Mouse (Mus musculus) embryonic facial prominence, embryonic 11.5 days (tissue): ENCODE results near the gene B3galt2. TPM values are rescaled to one million over a fixed set of nuclear protein-coding genes. Genes with fewer than 3 reads are reported as not detected.
"Not testable (repeated sequence)": the region's sequence is repeated elsewhere in the genome, so short reads cannot be mapped to it uniquely, and the experiment has no call there.

Experiments
- ATAC-seq: fragments of 200-750 bp; cut with Nextera tagmentation; replicated peaks from 2 replicates; pipeline ENCODE4 v1.8.0; 2017; ENCODE audit warnings: low read depth; ENCODE audit not compliant: insufficient number of reproducible peaks, low FRiP score, low TSS enrichment
- DNase-seq: peaks from one replicate; pipeline ENCODE4 v3.0.0-alpha.2; 2015; ENCODE audit warnings: low spot score
- H3K27ac ChIP-seq: fragments of 300-500 bp; sonication (generic); replicated peaks from 2 replicates; pipeline ENCODE4 v1.5.1; 2014; ENCODE audit warnings: mild to moderate bottlenecking, low read depth, low read length, control low read depth
- H3K27me3 ChIP-seq: fragments of 300-500 bp; sonication (generic); 2 replicates; pipeline ENCODE4 v1.6.1; 2014; ENCODE audit warnings: mild to moderate bottlenecking, low read length, moderate library complexity, mixed read lengths; ENCODE audit not compliant: control insufficient read depth, insufficient read depth
- H3K36me3 ChIP-seq: fragments of 300-500 bp; sonication (generic); replicated peaks from 2 replicates; pipeline ENCODE4 v1.6.1; 2014; ENCODE audit warnings: low read depth, mild to moderate bottlenecking, low read length, moderate library complexity, mixed read lengths; ENCODE audit not compliant: control insufficient read depth, insufficient read depth
- H3K4me1 ChIP-seq: fragments of 300-500 bp; sonication (generic); 2 replicates; pipeline ENCODE4 v1.6.1; 2014; ENCODE audit warnings: low read length, mixed read lengths; ENCODE audit not compliant: control insufficient read depth, insufficient read depth
- H3K4me2 ChIP-seq: fragments of 300-500 bp; sonication (generic); 2 replicates; pipeline ENCODE4 v1.6.1; 2014; ENCODE audit warnings: low read depth, mild to moderate bottlenecking, control low read depth, low read length, moderate library complexity
- H3K4me3 ChIP-seq: fragments of 300-500 bp; sonication (generic); 2 replicates; pipeline ENCODE4 v1.5.1; 2014; ENCODE audit warnings: low read depth, low read length, control low read depth
- H3K9ac ChIP-seq: fragments of 300-500 bp; sonication (generic); replicated peaks from 2 replicates; pipeline ENCODE4 v1.6.1; 2014; ENCODE audit warnings: mild to moderate bottlenecking, control low read depth, low read length
- H3K9me3 ChIP-seq: fragments of 300-500 bp; sonication (generic); replicated peaks from 2 replicates; pipeline ENCODE4 v1.6.1; 2016; ENCODE audit warnings: mild to moderate bottlenecking, low read length, inconsistent platforms, mixed read lengths; ENCODE audit not compliant: control insufficient read depth
- WGBS: fragments of 180-500 bp; shearing (Covaris S2); extraction: QIAGEN DNeasy Blood & Tissue Kit; methylation state at CpG from one replicate; pipeline ENCODE4 v1.1.7; 2014; 5-methylcytosine and 5-hydroxymethylcytosine counted together
- polyA plus RNA-seq: library from polyadenylated mRNA; unstranded; fragments of >200 nt; fragmentation: Nextera tagmentation; extraction: Ambion mirVana; gene quantifications from 2 replicates; pipeline ENCODE4 v1.2.1, GENCODE M21; 2014

B3galt2 gene
- polyA plus RNA-seq, 1 experiment from 2014 or later = 0.35 TPM

DNA sequence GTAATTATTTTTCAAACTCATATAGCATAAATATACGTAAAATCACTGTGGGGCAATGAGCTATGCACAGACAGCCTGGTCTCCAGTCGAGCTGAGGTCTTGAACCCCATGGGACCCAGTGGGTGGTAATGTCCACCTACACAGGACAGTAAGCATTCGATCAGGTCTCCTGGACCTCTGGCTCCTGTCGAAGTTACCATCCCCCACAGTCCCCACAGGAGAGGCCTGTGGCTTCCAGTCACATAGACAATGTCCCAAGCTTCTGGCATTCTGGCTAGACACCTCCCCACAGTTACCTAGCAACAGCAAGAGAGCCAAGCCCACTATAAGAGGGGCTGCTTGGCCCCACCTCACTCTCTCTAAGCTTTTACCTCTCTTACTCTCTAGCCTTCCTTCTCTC lies 24.3 kb downstream of the B3galt2 start:
- not testable (repeated sequence) for H3K4me3 ChIP-seq, H3K9ac ChIP-seq, H3K4me2 ChIP-seq, DNase-seq, H3K4me1 ChIP-seq, H3K27me3 ChIP-seq, H3K27ac ChIP-seq, H3K36me3 ChIP-seq, H3K9me3 ChIP-seq, ATAC-seq
- 88% methylated on average over 4 of the region's 4 CpGs for WGBS

- no peak overlapping the region for H3K9ac ChIP-seq
- no peaks in the 10 kb centered on the region for H3K27me3 ChIP-seq
- DNase-seq (peak; percentile 6), ATAC-seq (no peak)
- 94% methylated on average over 4 of the region's 4 CpGs for WGBS
- no peaks in the 10 kb centered on the region for H3K4me1 ChIP-seq
- no peaks in the 10 kb centered on the region for H3K9me3 ChIP-seq
- no peak overlapping the region for H3K4me3 ChIP-seq
- H3K4me2 ChIP-seq = no peak overlapping the region
- no peak overlapping the region for H3K27ac ChIP-seq
- no peaks in the 10 kb centered on the region; the same call in 1 of the 2 replicates for H3K36me3 ChIP-seq
These were observed 35.4 kb downstream of the B3galt2 start for GRCm38 (mm10) chr1:143675734-143676361.

DNA sequence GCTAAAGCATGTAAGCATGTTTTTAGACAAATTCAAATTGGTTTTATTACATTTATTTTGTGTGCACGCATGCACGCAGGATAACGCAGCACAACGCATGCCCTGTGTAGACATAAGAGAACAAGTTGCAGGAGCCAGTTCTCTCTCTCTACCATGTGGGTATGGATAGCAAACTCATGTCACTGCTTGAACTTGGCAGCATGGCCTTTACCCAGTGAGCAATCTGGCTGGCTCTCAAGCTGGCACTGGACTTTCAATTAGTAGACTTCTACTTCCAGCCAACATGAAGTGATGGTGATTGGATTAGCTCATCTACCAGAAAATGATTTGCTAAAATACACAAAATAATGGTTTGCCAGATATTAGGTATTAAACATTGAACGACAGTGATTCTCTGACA lies 40.6 kb downstream of the B3galt2 start:
- DNase-seq = no peak
- Histone ChIP-seq H3K27me3 (no peaks in the 10 kb centered on the region), H3K9ac (no peak overlapping the region), H3K4me1 (no peaks in the 10 kb centered on the region), H3K4me3 (no peak overlapping the region), H3K9me3 (no peaks in the 10 kb centered on the region), H3K4me2 (no peak overlapping the region), H3K36me3 (peaks cover 2% of the 10 kb centered on the region), H3K27ac (no peak overlapping the region)
- WGBS = 97% methylated on average over 5 of the region's 5 CpGs
- ATAC-seq = no peak

DNA sequence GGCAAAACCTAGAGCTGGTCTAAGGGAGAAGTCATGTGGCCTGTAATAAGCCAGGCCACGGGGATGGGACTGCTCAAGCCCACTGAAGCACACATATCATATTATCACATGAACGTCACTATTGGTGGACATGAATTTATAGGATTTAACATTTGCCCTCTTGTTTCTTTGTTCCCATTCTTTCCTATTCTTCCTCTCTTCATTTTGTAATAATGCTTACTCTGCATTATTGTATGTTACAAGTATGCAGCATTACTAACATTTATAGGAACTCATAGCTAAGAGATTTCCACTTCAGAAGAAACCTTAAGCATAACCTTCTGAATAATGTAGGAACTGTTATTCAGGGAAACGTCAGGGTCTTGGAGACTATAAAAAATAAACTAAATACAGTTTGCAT lies 44.4 kb downstream of the B3galt2 start:
- Histone ChIP-seq H3K27me3 (no peaks in the 10 kb centered on the region), H3K4me3 (no peak overlapping the region), H3K36me3 (peaks cover 5% of the 10 kb centered on the region), H3K27ac (no peak overlapping the region), H3K4me1 (no peaks in the 10 kb centered on the region), H3K9ac (no peak overlapping the region), H3K4me2 (no peak overlapping the region), H3K9me3 (no peaks in the 10 kb centered on the region)
- DNase-seq = no peak
- 88% methylated on average over 3 of the region's 3 CpGs for WGBS
- no peak for ATAC-seq

- H3K27ac ChIP-seq = no peak overlapping the region; the same call in 1 of the 2 replicates
These were observed 61.3 kb downstream of the B3galt2 start for GRCm38 (mm10) chr1:143701736-143702135.

GRCm38 (mm10) chr1:143702141-143702740 lies 61.8 kb downstream of the B3galt2 start:
- ATAC-seq (peak; percentile 81), DNase-seq (peak; percentile 42)
- H3K27me3 ChIP-seq = no peaks in the 10 kb centered on the region
- peak overlapping the region; percentile 73 for H3K4me3 ChIP-seq
- peak overlapping the region; percentile 87 for H3K27ac ChIP-seq
- H3K9me3 ChIP-seq = no peaks in the 10 kb centered on the region
- H3K4me2 ChIP-seq = peak overlapping the region; percentile 57
- WGBS = under 1% methylated on average over 31 of the region's 48 CpGs
- H3K4me1 ChIP-seq = no peaks in the 10 kb centered on the region
- peak overlapping the region; percentile 92 for H3K9ac ChIP-seq
- no peaks in the 10 kb centered on the region; the same call in 1 of the 2 replicates for H3K36me3 ChIP-seq

More at GRCm38 (mm10) chr1:143701736-143702135, 61.3 kb downstream of the B3galt2 start:
- Histone ChIP-seq H3K4me2 (peak overlapping the region; percentile 57), H3K27me3 (no peaks in the 10 kb centered on the region), H3K9me3 (no peaks in the 10 kb centered on the region), H3K4me3 (peak overlapping the region; percentile 73), H3K4me1 (no peaks in the 10 kb centered on the region), H3K9ac (peak overlapping the region; percentile 92), H3K36me3 (no peaks in the 10 kb centered on the region; the same call in 1 of the 2 replicates)
- no peak for ATAC-seq
- WGBS = 0% methylated on average over 13 of the region's 13 CpGs
- DNase-seq = no peak

DNA sequence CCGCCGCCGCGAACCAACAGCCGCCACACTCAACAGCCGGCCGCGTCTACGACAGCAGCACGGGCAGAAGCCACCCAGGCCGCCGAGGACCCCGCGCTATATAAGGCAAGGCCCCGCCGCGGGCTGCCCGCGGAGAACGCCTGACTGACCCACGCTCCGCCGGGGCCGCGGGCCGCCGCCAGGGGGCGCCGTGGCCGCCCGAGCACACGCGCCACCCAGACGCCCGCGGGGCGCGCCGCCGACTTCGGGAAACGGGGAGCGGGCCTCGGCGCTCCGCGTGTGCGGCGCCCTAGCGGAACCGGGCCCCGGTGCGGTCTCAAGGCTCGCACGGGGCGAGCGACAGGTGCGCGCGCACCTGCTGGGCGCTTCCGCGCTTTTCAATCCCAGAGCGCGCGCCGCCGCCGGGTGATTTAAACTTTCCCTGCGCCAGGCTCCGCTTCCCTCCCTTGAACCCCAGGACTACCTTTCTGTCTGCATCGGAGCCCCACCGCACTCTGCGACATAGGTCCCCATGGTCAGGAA lies 62.3 kb downstream of the B3galt2 start, which contains the start of gene Cdc73:
Gene Cdc73, minus strand, starts transcription at position 153 of the 522 bp plus-strand sequence.
- Histone ChIP-seq H3K4me1 (no peaks in the 10 kb centered on the region), H3K4me2 (peak within 1 kb of the TSS; percentile 57), H3K9me3 (no peaks in the 10 kb centered on the region), H3K9ac (peak within 1 kb of the TSS; percentile 92), H3K27ac (peak within 1 kb of the TSS; percentile 87), H3K27me3 (no peaks in the 10 kb centered on the region), H3K4me3 (peak within 1 kb of the TSS; percentile 73), H3K36me3 (no peaks in the 10 kb centered on the region; the same call in 1 of the 2 replicates)
- WGBS = under 1% methylated on average over 65 of the region's 74 CpGs
- DNase-seq (peak; percentile 91), ATAC-seq (peak; percentile 100)
